Mouse (Mus musculus) ES-E14 (cell line): ENCODE data around the gene Fam90a1a. TPM values are rescaled to one million over a fixed set of nuclear protein-coding genes. Genes with fewer than 3 reads are reported as not detected.
"Not testable (repeated sequence)": the region's sequence is repeated elsewhere in the genome, so short reads cannot be mapped to it uniquely, and the experiment has no call there.

Source experiments
- DNase-seq: peaks from one replicate; pipeline ENCODE4 v3.0.0-alpha.2; 2013; ENCODE audit warnings: low read depth, low spot score
- H3K27ac ChIP-seq: 2 replicates; pipeline ENCODE4 v1.5.1; 2012; ENCODE audit warnings: low read depth, mild to moderate bottlenecking, low read length, moderate library complexity, mixed read lengths; ENCODE audit not compliant: poor library complexity, insufficient read depth, severe bottlenecking
- H3K36me3 ChIP-seq: 2 replicates; pipeline ENCODE4 v1.6.1; 2012; ENCODE audit warnings: mild to moderate bottlenecking, low read length, moderate library complexity, mixed read lengths; ENCODE audit not compliant: control insufficient read depth, poor library complexity, insufficient read depth, severe bottlenecking
- H3K4me1 ChIP-seq, 2 experiments: fragments of 150-350 bp in 1 of 2; sonication (generic) in 1 of 2; 2 replicates each; pipeline ENCODE4 v1.6.1; 2012; ENCODE audit warnings: low read length in 2 of 2, mild to moderate bottlenecking in 1 of 2, mixed read lengths in 1 of 2; ENCODE audit not compliant: control insufficient read depth in 2 of 2, insufficient read depth in 2 of 2, poor library complexity in 1 of 2
- H3K4me3 ChIP-seq, 2 experiments: fragments of 150-350 bp in 1 of 2; sonication (generic) in 1 of 2; 2 replicates each; pipeline ENCODE4 v1.5.1; 2012; ENCODE audit warnings: low read length in 2 of 2, low read depth in 1 of 2, mild to moderate bottlenecking in 1 of 2, mixed read lengths in 1 of 2; ENCODE audit not compliant: insufficient read depth in 1 of 2, poor library complexity in 1 of 2, severe bottlenecking in 1 of 2
- H3K9ac ChIP-seq: 2 replicates; pipeline ENCODE4 v1.6.1; 2012; ENCODE audit warnings: low read depth, mild to moderate bottlenecking, low read length, mixed read lengths; ENCODE audit not compliant: poor library complexity, insufficient read depth, severe bottlenecking
- H3K9me3 ChIP-seq: fragments of 150-350 bp; sonication (generic); 2 replicates; pipeline ENCODE4 v1.6.1; 2012; ENCODE audit warnings: low read depth, mild to moderate bottlenecking, low read length; ENCODE audit not compliant: control insufficient read depth, insufficient read depth
- CHD2 ChIP-seq: IDR thresholded peaks from 2 replicates; pipeline ENCODE4 v1.6.1; 2014; ENCODE audit warnings: mild to moderate bottlenecking, low read depth, low read length, inconsistent platforms
- HCFC1 ChIP-seq: IDR thresholded peaks from 2 replicates; pipeline ENCODE4 v1.6.1; 2012; ENCODE audit warnings: low read length, inconsistent platforms, borderline replicate concordance; ENCODE audit not compliant: insufficient read depth
- MAFK ChIP-seq: IDR thresholded peaks from 2 replicates; pipeline ENCODE4 v1.6.1; 2014; ENCODE audit warnings: mild to moderate bottlenecking, low read depth, low read length, inconsistent platforms; ENCODE audit not compliant: insufficient read depth
- ZC3H11A ChIP-seq: IDR thresholded peaks from 2 replicates; pipeline ENCODE4 v1.6.1; 2012; ENCODE audit warnings: low read depth, mild to moderate bottlenecking, inconsistent platforms, low read length, borderline replicate concordance
- ZNF384 ChIP-seq: IDR thresholded peaks from 2 replicates; pipeline ENCODE4 v1.6.1; 2012; ENCODE audit warnings: low read depth, low read length, inconsistent platforms
- in situ Hi-C, 2 experiments: fragments of 600-800 bp; cut with MboI; formaldehyde crosslinking; loops; one replicate each; pipeline ENCODE4 v1.15.1; 2025; ENCODE audit warnings: low sequenced_read_pairs in 2 of 2, inconsistent platforms in 1 of 2; ENCODE audit not compliant: unreplicated experiment in 2 of 2
- total RNA-seq: library from RNA; depleted of rRNA; stranded (reverse); fragments of 300-350 nt; gene quantifications from 2 replicates; pipeline ENCODE4 v1.2.3, GENCODE M21; 2012; rRNA removed

Fam90a1a gene
- 0.21 TPM in 1 of 2 replicates, not detected in the other for total RNA-seq

GRCm38 (mm10) chr8:21958414-21958813, at the start of gene Fam90a1a:
Gene Fam90a1a (plus strand): TSS chr8:21958714.
- H3K4me3 ChIP-seq, result no peak within 1 kb of the TSS
- no peak within 1 kb of the TSS for H3K27ac ChIP-seq
- H3K9me3 ChIP-seq, result no peaks in the 10 kb centered on the region
- TF ChIP-seq ZC3H11A (no peak), ZNF384 (no peak), CHD2 (no peak), HCFC1 (no peak), MAFK (no peak)
- in situ Hi-C loops, result loop anchor here in 1 of 2 experiments (10.0 kb wide), 1 partner anchor 204 kb away; no protein-coding TSS in a partner anchor
- no peaks in the 10 kb centered on the region for H3K4me1 ChIP-seq
- no peak for DNase-seq
- no peak within 1 kb of the TSS for H3K9ac ChIP-seq
- H3K36me3 ChIP-seq, result no peaks in the 10 kb centered on the region

- no peak overlapping the region for H3K4me3 ChIP-seq
- H3K9ac ChIP-seq, result no peak overlapping the region
- in situ Hi-C loops, result no loop called here
- no peak for TF ChIP-seq CHD2
- no peak for TF ChIP-seq HCFC1
- TF ChIP-seq ZC3H11A, result no peak
- TF ChIP-seq MAFK, result no peak
- TF ChIP-seq ZNF384, result no peak
- DNase-seq, result peak; percentile 38
- peaks cover 5 to 9% of the 10 kb centered on the region in 2 experiments; a peak in 3 of 4 replicates for H3K4me1 ChIP-seq
- no peaks in the 10 kb centered on the region for H3K36me3 ChIP-seq
- no peaks in the 10 kb centered on the region for H3K9me3 ChIP-seq
- no peak overlapping the region; the same call in 1 of the 2 replicates for H3K27ac ChIP-seq
Observed at GRCm38 (mm10) chr8:21911931-21912330, 46.6 kb upstream of the Fam90a1a start.

DNA sequence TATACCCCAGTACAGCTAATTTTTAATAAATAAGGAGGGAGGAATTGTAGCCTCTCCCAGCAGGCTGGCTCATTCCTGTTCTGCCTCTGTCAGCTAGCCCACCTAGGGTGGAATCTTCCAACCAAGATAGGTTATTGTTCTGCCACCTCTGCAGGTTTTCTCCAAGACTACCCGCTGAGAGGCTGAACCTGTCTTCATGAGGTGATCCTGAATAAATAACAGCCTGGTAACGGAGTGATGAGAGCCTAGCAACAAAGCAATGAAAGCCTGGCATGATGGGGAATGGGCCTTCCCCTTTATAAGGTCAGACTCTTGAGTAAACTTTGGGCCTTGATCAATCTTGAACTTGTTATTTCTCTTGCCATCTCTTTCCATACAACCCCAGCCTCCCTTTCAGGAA, 46.0 kb upstream of the Fam90a1a start:
- no peak overlapping the region for H3K4me3 ChIP-seq
- peak; percentile 31 for DNase-seq
- in situ Hi-C loops, result no loop called here
- TF ChIP-seq MAFK, result no peak
- no peaks in the 10 kb centered on the region for H3K9me3 ChIP-seq
- no peaks in the 10 kb centered on the region for H3K36me3 ChIP-seq
- H3K4me1 ChIP-seq, result peaks cover 5 to 9% of the 10 kb centered on the region in 2 experiments; a peak in 3 of 4 replicates
- H3K9ac ChIP-seq, result no peak overlapping the region
- no peak overlapping the region; the same call in 1 of the 2 replicates for H3K27ac ChIP-seq

- Histone ChIP-seq H3K27ac (no peak overlapping the region), H3K9ac (no peak overlapping the region), H3K36me3 (no peaks in the 10 kb centered on the region), H3K4me1 (peaks cover 5 to 9% of the 10 kb centered on the region in 2 experiments; a peak in 3 of 4 replicates), H3K4me3 (no peak overlapping the region), H3K9me3 (no peaks in the 10 kb centered on the region)
- no peak for DNase-seq
- in situ Hi-C loops, result no loop called here
- TF ChIP-seq HCFC1 (no peak), CHD2 (no peak), ZNF384 (no peak), MAFK (no peak), ZC3H11A (no peak)
Observed at GRCm38 (mm10) chr8:21915625-21916024, 42.9 kb upstream of the Fam90a1a start.

- DNase-seq, H3K9me3 ChIP-seq, H3K9ac ChIP-seq, in situ Hi-C loops, H3K27ac ChIP-seq, H3K4me1 ChIP-seq, H3K4me3 ChIP-seq, H3K36me3 ChIP-seq: not testable (repeated sequence)
Observed at GRCm38 (mm10) chr8:21930754-21931153, 27.8 kb upstream of the Fam90a1a start.
